18 mouse cellular contexts compared by ENCODE assay signal in genomic region chr14:47589444-47589843, GRCm38 (mm10).
"Had no signal": no experiment of that assay in that cellular context is flagged by ENCODE, and none has a peak within 500 bp of the region (broad histone marks: within the 10 kb centered on the region; RNA-seq: fewer than 3 reads in every experiment).

No protein-coding gene starts in this region.

- H3K9ac ChIP-seq: lung, embryonic 14.5 days; midbrain, embryonic 12.5 days; neural tube, embryonic 13.5 days; neural tube, embryonic 15.5 days had no signal

- H3K27me3 ChIP-seq: midbrain, embryonic 12.5 days; neural tube, embryonic 13.5 days; neural tube, embryonic 15.5 days had no signal

- H3K4me3 ChIP-seq: midbrain, embryonic 10.5 days; midbrain, embryonic 12.5 days; myocyte; neural tube, embryonic 13.5 days; neural tube, embryonic 15.5 days had no signal

- H3K36me3 ChIP-seq: midbrain, embryonic 10.5 days; midbrain, embryonic 12.5 days; neural tube, embryonic 13.5 days; neural tube, embryonic 15.5 days had no signal

- DNase-seq: lung, embryonic 14.5 days; lung, postnatal 10 days; lung, postnatal 4 days; midbrain, embryonic 14.5 days; retina, postnatal 1 day; right cerebral cortex, adult 18-20 months; right cerebral cortex, postnatal 25 days; right cerebral cortex, postnatal 4 days; spleen, adult 18-20 months; thymus, adult 18-20 months; thymus, postnatal 14 days; thymus, postnatal 36 days had no signal

- H3K4me2 ChIP-seq: lung, embryonic 14.5 days; midbrain, embryonic 12.5 days; neural tube, embryonic 13.5 days; neural tube, embryonic 15.5 days had no signal

- H3K4me1 ChIP-seq: midbrain, embryonic 10.5 days; midbrain, embryonic 12.5 days; neural tube, embryonic 13.5 days; neural tube, embryonic 15.5 days had no signal

- H3K9me3 ChIP-seq: midbrain, embryonic 10.5 days; midbrain, embryonic 12.5 days; neural tube, embryonic 13.5 days; neural tube, embryonic 15.5 days had no signal

- H3K27ac ChIP-seq: midbrain, embryonic 10.5 days; midbrain, embryonic 12.5 days; neural tube, embryonic 13.5 days; neural tube, embryonic 15.5 days had no signal

- ATAC-seq: midbrain, embryonic 16.5 days had no signal
